Mouse (Mus musculus): Measurements from ENCODE around the gene Bsx.

DNA sequence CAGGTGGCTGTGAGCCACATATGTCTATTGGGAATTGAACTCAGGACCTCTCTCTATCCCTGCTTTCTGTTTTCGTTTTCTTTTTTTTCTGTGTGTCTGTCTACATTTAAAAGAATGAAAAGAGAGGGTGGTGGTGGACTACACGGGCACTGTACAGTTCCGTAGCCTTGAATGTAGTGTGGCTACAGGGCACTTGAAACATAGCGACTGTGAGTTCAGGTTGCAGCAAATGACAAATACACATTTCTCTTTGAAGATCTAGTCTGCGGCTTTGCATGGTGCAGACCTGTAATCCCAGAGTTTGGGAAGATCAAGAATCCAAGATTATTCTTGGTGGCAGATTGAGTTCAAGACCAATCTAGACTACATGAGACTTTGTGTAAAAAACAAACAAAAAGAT is 3.6 kb upstream of the Bsx start:
- TF ChIP-seq CTCF (conservative IDR thresholded peaks at IDR 0.05; ENCODE audit: insufficient read depth, insufficient read length, low read depth, low read length), result no peak
- no peak for TF ChIP-seq POLR2A (IDR thresholded peaks at IDR 0.05; ENCODE audit: low read depth, low read length)
